Mouse (Mus musculus) layer of hippocampus, adult 8-10 months (tissue): ENCODE measurements around the gene Rasa1. TPM values are rescaled to one million over a fixed set of nuclear protein-coding genes. Genes with fewer than 3 reads are reported as not detected.

Source experiments
- total RNA-seq, 4 experiments: library from RNA; stranded (reverse); gene quantifications; 2 replicates each; pipeline ENCODE4 v1.2.4; 2022

Gene Rasa1
- total RNA-seq, 4 experiments from 2014 or later, result 69.6 to 75.9 (median 72.6) TPM

Other genes starting within 250 kb of the Rasa1 start
- gene Ccnh, start 99.7 kb downstream of the Rasa1 start, total RNA-seq, result 10 to 100 TPM; 59.8 to 70.8 (median 61.4) TPM